Mouse (Mus musculus): ENCODE data around the gene Tmem120b. TPM values are rescaled to one million over a fixed set of nuclear protein-coding genes. Genes with fewer than 3 reads are reported as not detected.

The Tmem120b gene
- polyA plus RNA-seq, 1 experiment from 2014 or later: 26.1 TPM

DNA sequence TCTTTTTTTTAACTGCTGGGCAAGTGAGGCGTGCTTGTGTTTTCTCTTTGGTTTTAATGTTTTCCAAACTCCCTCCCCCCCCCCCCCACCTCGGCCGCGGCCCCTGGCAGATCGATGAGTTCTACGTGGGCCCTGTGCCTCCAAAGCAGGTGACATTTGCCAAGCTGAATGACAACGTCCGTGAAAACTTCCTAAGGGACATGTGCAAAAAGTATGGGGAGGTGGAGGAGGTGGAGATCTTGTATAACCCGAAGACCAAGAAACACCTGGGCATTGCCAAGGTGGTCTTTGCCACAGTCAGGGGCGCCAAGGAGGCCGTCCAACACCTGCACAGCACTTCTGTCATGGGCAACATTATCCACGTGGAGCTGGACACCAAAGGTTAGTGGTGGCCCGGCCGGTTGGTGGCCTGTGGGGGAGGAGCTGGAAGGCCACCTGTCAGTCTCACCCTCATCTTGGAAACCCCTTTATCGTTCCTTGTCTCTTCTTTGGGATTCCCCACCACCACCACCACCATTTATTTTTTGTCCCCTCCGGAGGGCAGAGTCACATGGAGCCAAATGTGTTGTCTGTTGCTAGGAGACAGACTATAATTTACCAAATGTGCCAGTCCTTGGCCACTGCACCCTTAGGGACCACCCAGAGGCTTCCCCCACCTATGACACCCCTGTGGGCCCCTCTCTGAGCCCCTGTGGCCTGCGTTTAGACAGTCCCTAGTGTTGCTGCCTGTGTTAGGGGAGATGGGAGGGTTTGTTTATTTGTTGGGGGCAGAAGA is 75.9 kb downstream of the Tmem120b start:
- no peak for ATAC-seq (ENCODE audit: low read depth)
- Histone ChIP-seq H3K27me3 (ENCODE audit: control insufficient read depth, insufficient read depth, low read depth, low read length) (no peaks in the 10 kb centered on the region), H3K4me3 (ENCODE audit: low read depth, low read length) (peak overlapping the region; percentile 91), H3K36me3 (ENCODE audit: control insufficient read depth, insufficient read depth) (peaks cover 26% of the 10 kb centered on the region), H3K4me2 (ENCODE audit: low read depth, low read length) (peak overlapping the region; percentile 100), H3K4me1 (ENCODE audit: control insufficient read depth, low read depth, low read length) (peaks cover 49% of the 10 kb centered on the region), H3K9me3 (replicated peaks; ENCODE audit: control insufficient read depth, low read length) (no peaks in the 10 kb centered on the region), H3K27ac (ENCODE audit: low read length) (peak overlapping the region; percentile 98), H3K9ac (ENCODE audit: low read depth, low read length) (peak overlapping the region; percentile 98)
- 10% methylated on average over 17 of the region's 17 CpGs for WGBS (ENCODE audit: insufficient replicate concordance)

DNA sequence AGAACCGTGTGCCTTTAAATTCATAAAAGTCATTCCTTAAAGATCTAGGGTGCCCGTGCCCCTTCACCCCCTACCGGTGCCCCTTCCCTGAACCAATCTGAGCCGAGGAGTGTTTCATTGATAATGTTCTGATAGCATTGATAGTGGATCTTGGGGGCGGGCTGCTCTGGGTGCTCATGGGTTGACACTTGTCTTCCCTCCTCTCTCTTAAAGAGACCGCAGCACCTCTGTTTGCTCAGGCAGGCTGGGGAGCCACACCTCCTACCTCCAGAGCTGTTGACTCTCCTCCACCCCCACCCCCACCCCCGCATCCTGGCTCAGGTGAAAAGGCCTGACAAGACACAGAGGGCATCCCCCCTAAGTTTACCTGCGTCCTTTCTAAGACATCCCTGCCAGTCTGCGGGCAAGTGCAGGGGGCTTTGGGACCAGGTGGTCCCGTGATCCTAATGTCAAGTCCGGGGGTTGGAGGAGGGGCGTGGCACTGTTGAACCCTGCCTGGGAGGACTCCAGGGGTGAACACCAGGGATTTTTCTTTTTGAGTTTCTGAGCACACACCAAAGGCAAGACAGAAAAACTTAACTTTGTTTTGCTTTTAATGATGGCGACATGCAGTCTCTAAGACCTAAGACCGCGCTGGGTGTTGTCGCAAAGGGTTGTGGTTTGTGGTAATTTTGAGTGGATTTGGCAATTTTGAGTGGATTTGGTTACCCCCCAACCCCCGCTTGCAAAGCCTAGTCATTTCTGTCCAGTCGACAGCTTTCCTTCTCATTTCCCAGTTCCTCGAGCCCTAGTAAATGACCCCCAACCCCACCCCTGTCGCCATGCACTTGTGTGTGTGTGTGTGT is 76.8 kb downstream of the Tmem120b start:
- WGBS (ENCODE audit: insufficient replicate concordance): 36% methylated on average over 20 of the region's 20 CpGs
- Histone ChIP-seq H3K4me1 (ENCODE audit: control insufficient read depth, low read depth, low read length) (peaks cover 54% of the 10 kb centered on the region), H3K9me3 (replicated peaks; ENCODE audit: control insufficient read depth, low read length) (no peaks in the 10 kb centered on the region), H3K36me3 (ENCODE audit: control insufficient read depth, insufficient read depth) (peaks cover 26% of the 10 kb centered on the region), H3K9ac (ENCODE audit: low read depth, low read length) (peak overlapping the region; percentile 98), H3K4me3 (ENCODE audit: low read depth, low read length) (peak overlapping the region; percentile 91), H3K27me3 (ENCODE audit: control insufficient read depth, insufficient read depth, low read depth, low read length) (no peaks in the 10 kb centered on the region), H3K27ac (ENCODE audit: low read length) (peak overlapping the region; percentile 66), H3K4me2 (ENCODE audit: low read depth, low read length) (peak overlapping the region; percentile 100)
- no peak for ATAC-seq (ENCODE audit: low read depth)

DNA sequence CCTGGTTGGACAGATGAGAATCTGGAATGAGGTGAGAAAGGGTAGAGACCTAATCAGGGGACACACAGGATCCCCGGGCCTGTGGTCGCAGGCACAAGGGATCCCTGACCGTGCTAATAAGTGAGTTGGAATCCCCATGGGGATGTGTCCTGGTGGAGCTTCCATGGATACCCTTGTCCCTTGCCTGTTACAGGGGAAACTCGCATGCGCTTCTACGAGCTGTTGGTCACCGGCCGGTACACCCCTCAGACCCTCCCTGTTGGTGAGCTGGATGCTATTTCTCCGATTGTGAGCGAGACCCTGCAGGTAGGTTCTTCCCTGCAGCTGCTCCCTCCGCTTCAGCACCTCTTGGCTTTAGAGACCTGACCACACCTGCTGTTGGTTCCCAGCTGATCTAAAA is 78.1 kb downstream of the Tmem120b start:
- H3K27ac ChIP-seq (ENCODE audit: low read length): no peak overlapping the region
- H3K9me3 ChIP-seq (replicated peaks; ENCODE audit: control insufficient read depth, low read length): no peaks in the 10 kb centered on the region
- no peak overlapping the region for H3K4me3 ChIP-seq (ENCODE audit: low read depth, low read length)
- H3K4me1 ChIP-seq (ENCODE audit: control insufficient read depth, low read depth, low read length): peaks cover 68% of the 10 kb centered on the region
- no peak for ATAC-seq (ENCODE audit: low read depth)
- H3K4me2 ChIP-seq (ENCODE audit: low read depth, low read length): no peak overlapping the region
- H3K27me3 ChIP-seq (ENCODE audit: control insufficient read depth, insufficient read depth, low read depth, low read length): no peaks in the 10 kb centered on the region
- 86% methylated on average over 11 of the region's 11 CpGs for WGBS (ENCODE audit: insufficient replicate concordance)
- no peak overlapping the region for H3K9ac ChIP-seq (ENCODE audit: low read depth, low read length)
- H3K36me3 ChIP-seq (ENCODE audit: control insufficient read depth, insufficient read depth): peaks cover 31% of the 10 kb centered on the region

DNA sequence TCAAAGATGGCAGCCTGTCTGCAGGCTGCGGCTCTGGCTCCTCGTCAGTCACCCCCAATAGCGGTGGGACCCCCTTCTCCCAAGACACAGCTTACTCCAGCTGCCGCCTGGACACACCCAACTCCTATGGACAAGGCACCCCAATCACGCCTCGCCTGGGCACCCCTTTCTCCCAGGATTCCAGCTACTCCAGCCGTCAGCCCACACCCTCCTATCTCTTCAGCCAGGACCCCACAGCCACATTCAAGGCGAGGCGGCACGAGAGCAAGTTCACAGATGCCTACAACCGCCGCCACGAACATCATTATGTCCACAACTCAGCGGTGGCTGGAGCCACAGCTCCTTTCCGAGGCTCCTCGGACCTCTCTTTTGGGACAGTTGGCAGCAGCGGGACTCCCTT is 79.4 kb downstream of the Tmem120b start:
- H3K9me3 ChIP-seq (replicated peaks; ENCODE audit: control insufficient read depth, low read length): no peaks in the 10 kb centered on the region
- no peak overlapping the region for H3K4me3 ChIP-seq (ENCODE audit: low read depth, low read length)
- H3K4me1 ChIP-seq (ENCODE audit: control insufficient read depth, low read depth, low read length): peaks cover 74% of the 10 kb centered on the region
- WGBS (ENCODE audit: insufficient replicate concordance): 71% methylated on average over 17 of the region's 17 CpGs
- H3K4me2 ChIP-seq (ENCODE audit: low read depth, low read length): no peak overlapping the region
- peaks cover 43% of the 10 kb centered on the region for H3K36me3 ChIP-seq (ENCODE audit: control insufficient read depth, insufficient read depth)
- ATAC-seq (ENCODE audit: low read depth): no peak
- no peaks in the 10 kb centered on the region for H3K27me3 ChIP-seq (ENCODE audit: control insufficient read depth, insufficient read depth, low read depth, low read length)
- H3K9ac ChIP-seq (ENCODE audit: low read depth, low read length): no peak overlapping the region
- H3K27ac ChIP-seq (ENCODE audit: low read length): no peak overlapping the region

DNA sequence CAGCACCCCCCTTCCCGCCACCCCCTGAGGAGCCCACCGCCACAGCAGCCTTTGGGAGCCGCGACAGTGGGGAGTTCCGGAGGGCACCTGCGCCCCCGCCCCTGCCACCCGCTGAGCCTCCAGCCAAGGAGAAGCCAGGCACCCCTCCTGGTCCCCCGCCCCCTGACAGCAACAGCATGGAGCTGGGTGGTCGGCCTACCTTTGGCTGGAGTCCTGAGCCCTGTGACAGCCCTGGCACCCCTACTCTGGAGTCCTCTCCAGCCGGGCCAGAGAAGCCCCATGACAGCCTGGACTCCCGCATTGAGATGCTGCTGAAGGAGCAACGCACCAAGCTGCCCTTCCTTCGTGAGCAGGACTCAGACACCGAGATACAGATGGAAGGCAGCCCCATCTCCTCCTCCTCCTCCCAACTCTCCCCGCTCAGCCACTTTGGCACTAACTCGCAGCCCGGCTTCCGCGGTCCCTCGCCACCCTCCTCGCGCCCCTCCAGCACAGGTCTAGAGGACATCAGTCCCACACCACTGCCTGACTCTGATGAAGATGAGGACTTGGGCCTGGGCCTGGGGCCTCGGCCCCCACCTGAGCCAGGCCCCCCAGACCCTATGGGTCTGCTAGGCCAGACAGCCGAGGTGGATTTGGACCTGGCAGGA is 80.0 kb downstream of the Tmem120b start:
- Histone ChIP-seq H3K27ac (ENCODE audit: low read length) (no peak overlapping the region), H3K27me3 (ENCODE audit: control insufficient read depth, insufficient read depth, low read depth, low read length) (no peaks in the 10 kb centered on the region), H3K4me3 (ENCODE audit: low read depth, low read length) (no peak overlapping the region), H3K9me3 (replicated peaks; ENCODE audit: control insufficient read depth, low read length) (no peaks in the 10 kb centered on the region), H3K36me3 (ENCODE audit: control insufficient read depth, insufficient read depth) (peaks cover 48% of the 10 kb centered on the region), H3K4me2 (ENCODE audit: low read depth, low read length) (no peak overlapping the region), H3K4me1 (ENCODE audit: control insufficient read depth, low read depth, low read length) (peaks cover 72% of the 10 kb centered on the region), H3K9ac (ENCODE audit: low read depth, low read length) (no peak overlapping the region; the same call in 1 of the 2 replicates)
- WGBS (ENCODE audit: insufficient replicate concordance): 91% methylated on average over 25 of the region's 25 CpGs
- no peak for ATAC-seq (ENCODE audit: low read depth)

DNA sequence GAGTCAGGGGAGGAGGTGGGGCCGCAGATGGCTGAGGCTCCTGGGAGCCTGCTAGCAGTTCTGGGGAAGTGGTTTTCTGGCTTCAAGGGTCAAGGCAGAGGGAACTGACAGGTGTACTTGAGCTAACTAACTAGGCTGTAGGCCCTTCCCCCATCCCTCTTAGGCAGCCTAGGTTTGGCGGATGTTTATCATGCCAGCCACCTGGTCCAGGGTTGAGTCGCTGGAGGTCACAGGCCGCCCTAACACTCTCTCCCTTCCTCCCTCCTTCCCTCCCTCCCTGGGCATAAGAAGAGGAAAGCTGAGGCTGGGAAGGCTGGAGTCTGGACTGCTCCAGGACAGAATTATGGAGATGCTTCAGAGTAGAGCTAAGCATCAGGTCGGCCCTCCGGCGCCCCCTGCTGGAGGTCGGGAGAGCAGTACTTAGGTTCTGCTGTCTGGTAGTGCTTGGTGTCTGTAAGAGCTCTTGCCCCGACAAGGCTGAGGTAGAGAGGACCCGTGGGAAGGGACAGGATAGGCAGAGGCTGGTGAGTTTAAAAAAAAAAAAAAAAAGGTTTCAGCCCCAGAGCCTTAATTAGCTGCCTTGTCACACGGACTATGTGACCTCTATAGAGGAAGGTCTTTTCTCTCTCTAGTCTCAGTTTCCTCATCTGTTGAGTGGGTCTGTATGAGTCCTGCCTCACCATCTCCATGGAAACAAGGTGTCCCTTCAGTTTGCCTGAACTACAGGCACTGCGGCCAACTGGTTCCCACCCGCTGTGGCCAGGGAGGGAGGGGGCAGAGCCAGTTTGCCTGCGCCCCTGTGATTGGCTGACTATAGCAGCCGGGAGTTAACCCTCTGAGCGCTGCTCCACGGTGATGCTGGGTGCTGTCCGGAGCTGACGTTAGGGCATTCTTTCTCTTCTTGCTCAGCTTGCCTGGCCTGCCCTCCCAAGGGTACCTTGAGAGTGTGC is 81.5 kb downstream of the Tmem120b start:
- Histone ChIP-seq H3K36me3 (ENCODE audit: control insufficient read depth, insufficient read depth) (peaks cover 56% of the 10 kb centered on the region), H3K4me1 (ENCODE audit: control insufficient read depth, low read depth, low read length) (peaks cover 57% of the 10 kb centered on the region), H3K4me3 (ENCODE audit: low read depth, low read length) (peak overlapping the region; percentile 66), H3K27me3 (ENCODE audit: control insufficient read depth, insufficient read depth, low read depth, low read length) (no peaks in the 10 kb centered on the region), H3K4me2 (ENCODE audit: low read depth, low read length) (peak overlapping the region; percentile 89), H3K27ac (ENCODE audit: low read length) (peak overlapping the region; percentile 79), H3K9me3 (replicated peaks; ENCODE audit: control insufficient read depth, low read length) (no peaks in the 10 kb centered on the region), H3K9ac (ENCODE audit: low read depth, low read length) (peak overlapping the region; percentile 63)
- peak; percentile 87 for ATAC-seq (ENCODE audit: low read depth)
- WGBS (ENCODE audit: insufficient replicate concordance): 1% methylated on average over 19 of the region's 19 CpGs

DNA sequence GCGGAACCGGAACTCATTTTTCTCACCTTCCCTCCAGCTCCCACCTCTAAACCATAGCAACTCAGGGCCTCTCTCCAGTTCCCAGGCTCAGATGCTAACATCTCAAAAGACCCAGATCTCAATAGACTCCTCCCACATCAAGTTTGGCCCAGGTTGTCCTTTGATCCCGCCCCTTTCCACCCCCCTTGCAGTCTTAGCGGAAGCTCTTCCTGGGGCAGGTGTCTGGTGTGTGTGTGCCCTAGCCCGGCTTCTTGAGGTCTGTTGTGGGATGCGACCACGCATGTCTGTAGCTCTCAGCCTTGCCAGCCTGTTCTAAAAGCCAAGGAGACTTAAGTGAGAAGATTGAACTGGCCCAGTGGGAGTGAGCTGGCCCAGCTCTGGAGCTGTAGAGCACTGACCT is 82.4 kb downstream of the Tmem120b start:
- H3K27me3 ChIP-seq (ENCODE audit: control insufficient read depth, insufficient read depth, low read depth, low read length): no peaks in the 10 kb centered on the region
- peak overlapping the region; percentile 63 for H3K9ac ChIP-seq (ENCODE audit: low read depth, low read length)
- H3K4me3 ChIP-seq (ENCODE audit: low read depth, low read length): peak overlapping the region; percentile 66
- H3K36me3 ChIP-seq (ENCODE audit: control insufficient read depth, insufficient read depth): peaks cover 58% of the 10 kb centered on the region
- peaks cover 48% of the 10 kb centered on the region for H3K4me1 ChIP-seq (ENCODE audit: control insufficient read depth, low read depth, low read length)
- WGBS (ENCODE audit: insufficient replicate concordance): 23% methylated on average over 7 of the region's 7 CpGs
- peak overlapping the region; percentile 89 for H3K4me2 ChIP-seq (ENCODE audit: low read depth, low read length)
- peak overlapping the region; percentile 79 for H3K27ac ChIP-seq (ENCODE audit: low read length)
- no peaks in the 10 kb centered on the region for H3K9me3 ChIP-seq (replicated peaks; ENCODE audit: control insufficient read depth, low read length)
- no peak for ATAC-seq (ENCODE audit: low read depth)

DNA sequence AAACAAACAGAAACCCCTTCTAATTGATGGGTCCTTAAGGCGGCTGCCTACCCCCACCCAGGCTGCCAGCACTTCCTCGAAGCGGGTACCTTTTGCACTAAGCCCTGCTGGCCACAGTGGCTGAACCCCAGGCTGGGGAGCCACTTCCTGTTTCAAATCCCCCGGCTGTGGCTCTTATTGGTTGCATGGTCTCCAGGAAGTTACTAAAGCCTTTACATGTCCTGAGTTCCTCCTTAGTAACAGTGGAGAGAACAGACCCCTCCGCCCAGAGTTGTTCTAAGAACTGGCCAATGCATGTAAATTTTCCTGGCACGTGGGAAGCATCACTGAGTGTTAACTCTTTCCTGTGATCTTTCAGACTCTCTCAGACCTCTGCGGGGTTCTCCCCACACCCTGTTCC is 82.9 kb downstream of the Tmem120b start:
- Histone ChIP-seq H3K4me1 (ENCODE audit: control insufficient read depth, low read depth, low read length) (peaks cover 44% of the 10 kb centered on the region), H3K27me3 (ENCODE audit: control insufficient read depth, insufficient read depth, low read depth, low read length) (no peaks in the 10 kb centered on the region), H3K36me3 (ENCODE audit: control insufficient read depth, insufficient read depth) (peaks cover 58% of the 10 kb centered on the region), H3K4me3 (ENCODE audit: low read depth, low read length) (peak overlapping the region; percentile 66), H3K27ac (ENCODE audit: low read length) (peak overlapping the region; percentile 78), H3K4me2 (ENCODE audit: low read depth, low read length) (peak overlapping the region; percentile 89), H3K9me3 (replicated peaks; ENCODE audit: control insufficient read depth, low read length) (no peaks in the 10 kb centered on the region), H3K9ac (ENCODE audit: low read depth, low read length) (peak overlapping the region; percentile 63; the same call in 1 of the 2 replicates)
- 25% methylated on average over 7 of the region's 7 CpGs for WGBS (ENCODE audit: insufficient replicate concordance)
- ATAC-seq (ENCODE audit: low read depth): no peak
